Mouse (Mus musculus): ENCODE data around the gene Otulin.

DNA sequence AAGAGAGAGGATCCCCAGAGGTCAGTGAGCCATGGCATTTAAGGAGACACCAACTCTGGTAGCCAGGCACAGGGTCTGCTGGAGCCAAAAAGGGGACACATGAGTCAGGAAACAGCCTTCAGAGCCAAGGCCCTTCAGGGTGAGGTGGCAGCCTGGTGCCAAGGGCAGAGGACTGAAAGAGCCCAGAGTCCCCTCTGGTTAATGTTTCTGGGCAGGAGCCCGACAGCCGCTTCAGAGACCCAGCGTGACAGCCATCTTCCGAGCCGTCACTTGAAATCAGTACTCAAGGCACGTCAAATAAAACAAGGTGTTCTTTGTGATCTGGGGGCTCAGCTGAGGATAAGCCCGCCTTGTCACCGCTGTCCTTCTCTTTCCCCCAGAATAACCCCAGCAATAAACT lies 59.3 kb downstream of the Otulin start:
- TF ChIP-seq CTCF (conservative IDR thresholded peaks at IDR 0.05; ENCODE audit: low read length) (no peak), NANOG (IDR thresholded peaks at IDR 0.05; ENCODE audit: borderline replicate concordance, low read length) (no peak), POU5F1 (IDR thresholded peaks at IDR 0.05; ENCODE audit: borderline replicate concordance, low read length) (no peak)

Data from E14TG2a.4 (cell line).